Mouse (Mus musculus) mouse embryonic stem cell (cell line): ENCODE data around the gene Tmem82.

Experiments
- in situ Hi-C, 2 experiments: fragments of 300-500 bp; cut with MboI; formaldehyde crosslinking; loops; 1 replicate in 1 of 2; 3 replicates in 1 of 2; pipeline ENCODE4 v1.14.3; 2019 to 2020; ENCODE audit warnings: low sequenced_read_pairs in 2 of 2, low pct_unique_long_range_greater_than_20kb in 1 of 2, mixed read lengths in 1 of 2; ENCODE audit not compliant: unreplicated experiment in 1 of 2

Gene Tmem82

DNA sequence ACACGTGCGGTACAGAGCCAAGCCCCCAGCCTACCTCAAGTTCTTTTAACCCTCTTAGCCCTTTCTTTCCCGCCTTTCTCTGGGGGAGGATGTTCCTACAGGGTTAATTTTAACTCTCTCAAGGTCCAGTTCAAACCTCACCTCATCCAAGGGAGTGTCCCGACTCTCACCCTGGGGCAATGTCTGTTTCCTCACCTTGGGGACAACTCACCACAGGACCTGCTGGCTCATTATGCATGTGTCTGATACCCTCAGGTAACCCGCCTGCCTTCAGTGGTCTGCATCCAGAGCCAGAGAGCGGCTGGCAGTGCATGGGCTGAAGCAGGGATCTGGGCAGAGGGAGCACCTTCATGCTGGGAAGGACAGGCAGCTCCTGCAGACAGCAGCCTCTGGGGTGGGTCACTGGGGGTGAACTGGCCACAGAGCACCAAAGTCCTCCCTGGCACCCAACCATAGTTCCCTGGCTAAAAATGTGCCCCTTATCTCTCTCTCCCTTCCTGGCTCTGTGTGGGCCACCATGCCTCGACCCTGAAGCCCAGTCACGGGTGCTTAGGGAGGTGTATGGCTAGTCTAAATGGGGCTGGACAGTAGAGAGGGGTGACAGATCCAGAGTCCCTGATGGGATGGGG, 21.6 kb downstream of the Tmem82 start:
- in situ Hi-C loops = loop anchor here in 1 of 2 experiments (10.0 kb wide), 1 partner anchor 192 kb away; no protein-coding TSS in a partner anchor

DNA sequence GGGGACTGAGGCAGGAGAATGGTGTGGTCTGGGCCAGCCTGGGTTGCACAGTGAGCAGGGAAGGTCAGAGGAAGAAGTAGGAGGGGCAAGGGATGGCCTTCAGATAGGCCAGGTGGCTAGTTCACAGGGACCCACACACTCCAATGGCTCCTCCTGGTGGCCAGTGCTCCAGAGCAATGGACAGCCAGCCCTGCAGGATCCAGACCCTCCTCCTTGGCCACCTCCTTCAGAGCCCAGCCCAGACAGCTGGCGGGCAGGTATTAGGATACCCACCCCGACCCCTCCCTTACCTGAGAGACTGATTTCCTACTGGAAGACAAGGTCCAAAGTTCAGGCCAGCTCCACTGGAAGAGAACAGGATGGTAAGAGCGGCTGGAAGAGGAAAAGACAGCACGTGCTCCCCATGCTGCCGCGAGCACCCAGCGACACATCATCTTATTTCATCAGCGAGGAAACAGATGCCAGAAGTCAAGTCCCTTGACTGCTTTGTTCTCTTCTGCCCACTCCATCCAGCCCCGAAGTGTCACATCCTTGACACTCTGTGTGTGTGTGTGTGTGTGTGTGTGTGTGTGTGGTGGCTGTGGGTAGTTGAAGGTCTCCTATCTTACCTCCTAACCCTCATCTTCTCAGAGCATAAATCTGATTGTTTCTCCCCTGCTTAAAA, 22.7 kb downstream of the Tmem82 start:
- in situ Hi-C loops = loop anchor here in 1 of 2 experiments (10.0 kb wide), 1 partner anchor 191 kb away; no protein-coding TSS in a partner anchor

DNA sequence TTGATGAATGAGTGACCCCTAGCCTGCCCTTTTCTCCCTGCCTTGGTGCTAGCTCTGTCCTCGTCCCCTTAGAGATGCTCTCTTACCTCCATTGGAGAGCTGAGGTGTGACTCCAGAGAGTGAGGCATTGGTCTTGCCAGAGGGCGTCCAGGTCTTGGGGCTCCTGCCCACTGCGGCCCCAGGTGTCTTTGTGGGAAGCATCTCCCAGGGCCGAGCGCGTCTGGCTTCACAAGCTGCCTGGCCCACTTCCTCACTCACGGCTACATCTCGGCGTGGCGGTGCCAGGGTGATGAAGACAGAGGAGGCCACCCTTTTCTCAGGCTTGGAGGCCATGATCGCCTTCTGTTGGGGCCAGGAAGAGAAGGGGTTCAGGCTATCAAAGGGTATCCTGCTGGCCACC, 23.3 kb downstream of the Tmem82 start:
- in situ Hi-C loops = loop anchor here in 1 of 2 experiments (10.0 kb wide), 1 partner anchor 190 kb away; no protein-coding TSS in a partner anchor

DNA sequence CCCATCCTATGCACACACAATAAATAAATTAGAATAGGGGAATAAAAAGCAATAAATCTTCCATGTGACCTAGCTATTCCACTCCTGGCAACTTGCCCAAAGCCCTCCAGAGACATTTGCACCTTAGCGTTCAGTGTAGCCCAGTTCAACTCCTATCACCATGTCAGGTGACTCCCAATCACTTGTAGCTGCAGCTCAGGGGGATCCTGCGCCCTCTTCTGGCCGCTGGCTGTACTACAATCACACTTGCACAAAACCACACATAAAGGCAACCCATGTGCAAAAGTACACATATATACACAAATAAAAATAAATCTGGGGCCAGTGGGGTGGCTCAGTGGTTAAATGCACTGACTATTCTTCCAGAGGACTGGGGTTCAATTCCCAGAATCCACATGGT, 26.9 kb downstream of the Tmem82 start:
- in situ Hi-C loops = loop anchor here in 1 of 2 experiments (10.0 kb wide), 1 partner anchor 187 kb away; no protein-coding TSS in a partner anchor

DNA sequence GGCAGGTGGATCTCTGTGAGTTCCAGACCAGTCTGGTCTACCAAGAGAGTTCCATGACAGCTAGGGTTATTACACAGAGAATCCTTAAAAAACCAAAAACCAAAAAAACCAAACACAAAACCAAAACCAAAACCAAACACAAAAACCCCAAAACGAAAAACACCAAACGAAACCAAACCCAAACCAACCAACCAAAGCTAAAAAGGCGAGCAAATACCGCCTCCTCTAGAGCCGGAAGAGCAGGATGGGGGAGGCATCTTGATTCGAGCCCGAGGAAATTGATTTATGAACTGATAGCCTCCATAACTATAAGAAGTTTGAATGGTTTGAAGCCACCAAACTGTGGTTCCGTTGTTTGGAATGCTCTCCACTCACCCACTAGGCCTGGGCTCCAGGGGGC, 34.5 kb downstream of the Tmem82 start:
- in situ Hi-C loops = no loop called here

DNA sequence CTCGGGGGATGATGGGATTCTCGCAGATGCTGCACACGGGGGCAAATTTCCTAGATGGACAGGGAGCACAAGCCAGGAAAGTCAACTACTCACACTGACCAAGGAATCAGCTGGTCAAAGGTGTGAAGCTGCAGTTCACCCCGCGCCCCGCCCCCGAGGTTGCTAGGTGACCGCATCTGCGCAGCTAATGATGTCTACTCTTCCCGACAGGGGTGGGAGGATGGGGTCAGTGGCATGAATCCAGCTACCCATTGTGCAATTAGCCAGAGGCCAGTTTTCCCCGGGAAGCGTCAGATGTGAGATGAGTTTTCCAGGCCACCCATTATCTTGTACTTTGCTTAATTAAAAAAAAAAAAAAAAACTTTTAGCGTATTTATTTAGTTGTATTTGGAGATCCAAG, 37.4 kb downstream of the Tmem82 start:
- in situ Hi-C loops = no loop called here

DNA sequence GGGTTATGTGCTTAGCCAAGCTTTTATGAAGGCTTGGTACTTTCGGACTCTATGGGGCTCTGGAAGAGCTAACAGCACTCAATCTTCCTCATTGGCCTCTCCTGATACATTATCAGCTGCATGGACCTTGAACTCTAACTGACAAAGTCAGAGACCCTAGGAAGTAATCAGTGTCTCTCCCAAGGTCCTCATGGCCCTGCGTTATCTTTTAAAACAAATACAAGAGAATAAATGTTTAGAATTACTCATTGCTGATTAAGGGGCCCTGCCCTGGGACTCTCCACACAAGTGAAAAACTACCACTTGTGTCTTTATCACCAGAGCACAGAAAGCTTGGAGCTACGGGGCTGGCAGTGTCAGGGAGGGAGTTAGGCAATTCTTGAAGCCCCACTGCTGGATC, 39.6 kb downstream of the Tmem82 start:
- in situ Hi-C loops = loop anchor here in 1 of 2 experiments (5.0 kb wide), 1 partner anchor 172 kb away; no protein-coding TSS in a partner anchor

DNA sequence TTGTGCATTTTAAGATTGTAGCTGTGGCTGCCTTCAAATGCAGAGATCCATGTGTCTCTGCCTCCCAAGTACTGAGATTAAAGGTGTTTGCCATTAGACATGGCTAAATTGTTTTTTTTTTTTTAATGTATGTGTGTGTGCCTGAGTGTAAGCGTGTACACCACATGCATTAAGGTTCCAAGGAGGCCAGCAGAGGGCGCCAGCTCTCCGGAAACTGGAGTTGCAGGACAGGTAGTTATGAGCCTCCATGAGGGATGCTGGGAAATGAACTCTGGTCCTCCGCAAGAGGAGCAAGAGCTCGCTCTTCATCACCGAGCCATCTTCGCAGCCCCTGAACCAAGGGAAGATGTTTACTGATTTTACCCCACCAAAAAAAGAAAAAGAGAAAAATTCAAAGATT, 41.6 kb downstream of the Tmem82 start:
- in situ Hi-C loops = loop anchor here in 1 of 2 experiments (5.0 kb wide), 1 partner anchor 170 kb away; no protein-coding TSS in a partner anchor

DNA sequence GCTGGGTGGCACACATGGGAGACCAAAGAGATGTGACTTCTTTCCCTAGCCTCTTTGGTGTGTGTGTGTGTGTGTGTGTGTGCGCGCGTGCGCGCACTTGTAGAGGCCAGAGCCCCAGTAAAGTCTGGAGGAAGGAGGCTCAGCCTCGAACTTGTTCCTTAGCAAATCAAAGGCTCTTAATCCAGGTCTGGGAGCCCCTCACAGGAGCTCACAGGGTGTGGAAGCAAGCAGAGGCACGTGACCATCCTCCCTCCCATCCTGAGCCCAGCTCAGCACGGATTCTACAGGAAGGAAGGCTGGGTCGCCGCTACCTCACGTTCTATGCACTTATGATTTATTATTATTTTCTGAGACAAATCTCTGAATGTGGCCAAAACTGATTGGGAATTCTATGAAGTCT, 42.0 kb downstream of the Tmem82 start:
- in situ Hi-C loops = loop anchor here in 1 of 2 experiments (5.0 kb wide), 1 partner anchor 169 kb away; no protein-coding TSS in a partner anchor

DNA sequence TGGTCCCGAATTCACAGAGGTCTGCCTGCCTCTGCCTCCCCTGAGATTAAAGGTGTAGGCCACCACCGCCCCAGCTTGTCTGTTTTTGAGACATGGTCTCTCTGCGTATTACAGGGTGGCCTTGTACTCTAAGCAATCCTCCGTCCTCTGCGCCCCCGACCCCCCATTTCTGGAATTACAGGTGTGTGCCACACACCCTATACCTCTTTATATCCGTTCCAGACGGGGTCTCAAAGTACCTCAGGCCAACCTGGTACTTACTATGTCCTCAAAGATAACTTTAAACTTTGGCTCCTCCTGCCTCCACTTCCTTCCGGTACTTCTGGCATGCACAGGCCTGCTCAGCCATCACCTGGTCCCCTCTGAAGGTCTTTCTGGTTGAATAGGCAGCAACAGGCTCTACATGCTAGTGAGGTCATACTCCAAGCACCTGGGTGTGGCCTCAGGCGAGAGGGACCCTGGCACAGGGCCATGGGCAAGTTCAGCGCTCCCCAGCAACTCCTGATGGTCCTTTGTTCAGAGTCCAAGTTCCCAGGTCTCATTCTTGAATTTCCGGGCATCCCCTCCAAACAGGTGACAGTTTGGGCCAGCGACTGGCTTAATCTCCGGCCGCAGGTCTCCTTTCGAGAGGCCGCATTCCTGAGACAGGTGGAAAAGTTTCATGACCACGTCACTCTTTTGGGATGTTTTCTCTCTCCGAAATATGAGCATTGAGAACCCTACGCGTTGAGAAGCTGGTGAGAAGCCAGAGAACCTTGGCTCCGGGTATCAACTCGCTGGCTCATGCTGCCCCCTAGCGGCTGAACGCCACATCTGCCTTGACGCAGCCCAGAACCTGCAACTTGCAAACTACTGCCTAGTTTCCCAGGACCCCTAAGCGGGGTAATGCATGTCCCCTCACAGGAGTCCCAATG, 43.4 kb downstream of the Tmem82 start:
- in situ Hi-C loops = loop anchor here (5.0 to 25.0 kb wide), 2 partner anchors 168 to 487 kb away; no protein-coding TSS in a partner anchor

DNA sequence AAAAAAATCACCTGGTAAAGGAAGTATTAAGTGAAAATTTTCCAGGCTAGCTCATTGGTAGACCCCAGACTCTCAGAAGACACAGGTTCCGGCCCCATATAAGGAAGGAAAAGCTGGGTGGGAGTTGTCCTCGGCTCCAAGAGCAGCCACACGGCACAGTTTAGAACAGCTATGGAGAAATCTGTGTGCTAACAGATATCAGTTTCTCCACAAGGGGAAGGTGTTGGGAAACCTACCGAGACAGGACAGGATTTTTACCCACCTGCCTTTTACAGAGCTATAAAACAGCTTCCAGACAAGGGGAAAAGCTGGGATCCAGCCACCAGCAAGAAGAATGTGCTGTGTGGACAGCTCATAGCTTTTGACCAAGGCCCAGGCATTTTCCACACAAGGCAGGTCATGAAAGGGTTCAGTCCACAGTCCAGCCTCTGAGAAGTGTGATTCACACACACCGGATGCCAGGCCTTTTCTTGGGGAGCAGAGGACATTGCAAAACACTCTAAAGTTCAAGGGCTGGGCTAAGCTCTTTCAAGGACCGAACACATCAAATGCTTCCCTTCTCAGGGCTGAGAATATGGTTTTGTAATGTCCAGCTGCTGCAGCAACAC, 45.0 kb downstream of the Tmem82 start:
- in situ Hi-C loops = loop anchor here (25.0 kb wide), 1 partner anchor 489 kb away; no protein-coding TSS in a partner anchor

DNA sequence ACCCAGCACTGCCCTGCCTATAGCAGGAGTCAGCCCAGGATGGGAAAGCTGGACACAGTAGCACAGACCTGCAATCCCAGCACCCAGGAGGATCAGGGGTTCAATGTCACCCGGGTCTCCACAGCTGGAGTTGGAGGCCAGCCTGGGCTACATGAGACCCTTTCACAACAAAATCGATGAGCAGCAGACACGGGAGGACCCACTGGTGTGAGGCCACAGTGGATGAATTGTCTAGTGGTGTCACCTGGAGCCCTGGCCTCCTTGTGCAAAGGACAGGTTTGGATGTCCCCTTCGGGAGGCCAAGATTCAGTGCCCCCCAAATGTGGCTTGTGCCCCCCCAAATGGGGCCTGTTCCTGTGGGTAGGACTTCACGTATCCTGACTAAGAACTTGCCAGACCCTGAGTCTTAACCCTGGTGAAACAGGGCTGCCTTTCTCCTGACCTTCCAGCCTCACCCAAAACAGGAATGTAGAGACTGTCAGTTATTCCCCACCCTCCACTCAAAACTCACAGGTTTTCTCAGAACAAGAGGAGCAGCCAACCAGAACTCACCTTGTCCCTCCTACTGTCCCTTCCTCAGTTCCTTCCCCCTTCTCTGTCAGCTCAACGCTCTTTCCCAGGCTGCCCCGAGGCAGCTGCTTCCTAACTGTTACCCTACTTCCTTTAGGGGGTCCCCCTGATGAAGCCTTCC, 45.6 kb downstream of the Tmem82 start:
- in situ Hi-C loops = loop anchor here (25.0 kb wide), 1 partner anchor 489 kb away; no protein-coding TSS in a partner anchor

DNA sequence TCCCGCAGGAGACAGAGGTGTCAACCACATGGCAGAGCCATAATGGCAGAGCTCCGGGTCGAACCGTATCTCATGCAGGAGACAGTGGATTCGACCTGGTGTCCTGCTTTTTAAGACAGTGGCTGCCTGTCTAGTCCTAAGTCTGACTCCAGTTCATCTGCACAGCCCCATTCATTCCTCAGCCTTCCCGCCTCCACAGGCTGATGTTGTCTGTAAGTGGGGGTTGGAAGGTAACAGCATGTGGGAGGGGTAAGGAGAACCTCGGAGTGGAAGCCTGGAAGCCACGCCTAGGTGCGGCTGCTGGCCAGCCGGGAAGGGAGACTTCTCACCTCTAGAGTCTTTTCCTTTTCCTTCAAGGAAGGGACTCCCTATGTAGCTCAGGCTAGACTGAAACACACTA, 46.5 kb downstream of the Tmem82 start:
- in situ Hi-C loops = loop anchor here (25.0 kb wide), 1 partner anchor 490 kb away; no protein-coding TSS in a partner anchor

DNA sequence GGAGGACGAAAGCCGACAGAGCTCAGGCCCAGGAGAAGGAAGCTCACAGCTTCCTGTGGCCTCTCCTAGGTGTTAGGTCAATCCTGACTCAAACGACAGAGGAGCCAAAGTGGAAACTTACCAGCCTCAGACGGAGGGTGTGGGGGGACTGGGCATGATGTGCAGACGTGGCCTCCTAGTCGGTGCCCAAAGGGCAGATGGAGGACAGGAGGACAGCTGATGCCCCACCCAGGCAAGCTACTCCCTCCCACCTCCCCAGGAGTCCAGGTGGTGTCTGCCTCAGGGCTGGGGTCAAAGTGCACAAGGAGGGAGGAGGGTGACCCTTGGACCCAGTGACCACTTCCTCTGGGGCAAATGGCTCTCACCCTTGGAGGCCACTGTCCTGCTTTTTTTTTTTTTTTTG, 47.1 kb downstream of the Tmem82 start:
- in situ Hi-C loops = loop anchor here (25.0 kb wide), 1 partner anchor 491 kb away; no protein-coding TSS in a partner anchor

DNA sequence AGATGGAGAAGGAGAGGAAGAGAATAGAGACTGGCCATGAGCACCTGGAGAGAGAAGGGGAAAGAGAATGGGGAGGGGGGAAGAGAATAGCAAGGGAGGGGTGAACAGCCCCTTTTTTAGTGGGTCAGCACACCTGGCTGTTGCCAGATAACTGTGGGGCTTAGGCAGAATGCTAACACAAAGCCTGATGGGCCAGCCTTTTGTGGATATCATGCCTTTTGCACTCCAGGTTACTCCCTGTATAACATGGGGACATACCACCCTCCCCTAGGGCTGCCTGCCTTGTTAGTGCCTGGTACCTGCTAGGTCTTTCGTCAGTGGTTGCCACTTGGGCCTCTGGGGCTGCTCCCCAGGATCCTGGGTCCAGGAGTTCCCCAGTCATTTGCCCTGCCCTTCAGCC, 47.6 kb downstream of the Tmem82 start:
- in situ Hi-C loops = loop anchor here (25.0 kb wide), 1 partner anchor 491 kb away; no protein-coding TSS in a partner anchor

DNA sequence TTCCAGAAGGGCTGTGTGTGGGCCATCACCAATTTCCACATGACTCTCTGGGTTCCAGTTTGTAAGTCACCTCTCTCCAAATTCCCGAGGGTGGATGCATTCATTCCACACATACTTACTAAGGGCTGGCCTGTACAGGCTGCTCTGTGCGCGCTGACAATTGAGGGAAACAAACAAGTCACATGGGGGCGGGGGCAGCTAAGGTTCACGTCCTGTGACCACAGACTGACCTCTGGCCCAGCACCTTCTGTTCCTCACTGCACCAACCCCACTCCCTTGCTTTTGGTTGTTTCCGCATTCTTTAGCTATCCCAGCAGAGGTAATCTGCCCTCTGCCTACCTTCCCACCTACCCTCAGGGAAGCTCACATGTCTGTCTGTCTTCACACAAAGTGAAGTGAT, 48.4 kb downstream of the Tmem82 start:
- in situ Hi-C loops = loop anchor here (25.0 kb wide), 1 partner anchor 492 kb away; no protein-coding TSS in a partner anchor

DNA sequence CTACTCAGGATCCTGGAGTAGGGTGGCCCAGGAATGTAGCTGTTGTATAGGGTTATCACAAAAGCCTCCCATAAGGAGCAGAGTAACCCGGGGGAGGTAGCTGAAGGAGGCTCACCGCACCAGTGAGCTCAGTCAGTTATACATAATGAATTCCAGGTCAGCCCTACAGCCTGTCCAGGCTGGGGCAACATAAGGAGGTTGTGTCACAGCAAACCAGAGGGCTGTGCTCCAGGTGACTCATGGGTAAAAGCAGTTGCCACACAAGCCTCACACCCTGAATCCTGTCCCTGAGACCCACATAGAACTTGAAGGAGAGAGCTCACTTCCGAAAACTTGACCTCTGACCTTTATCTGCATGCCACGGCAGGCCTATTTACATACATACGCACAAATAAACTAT, 49.5 kb downstream of the Tmem82 start:
- in situ Hi-C loops = loop anchor here (5.0 to 25.0 kb wide), 3 partner anchors 282 to 493 kb away; no protein-coding TSS in a partner anchor
